Mouse (Mus musculus): Measurements from ENCODE around the gene Ctps2.

DNA sequence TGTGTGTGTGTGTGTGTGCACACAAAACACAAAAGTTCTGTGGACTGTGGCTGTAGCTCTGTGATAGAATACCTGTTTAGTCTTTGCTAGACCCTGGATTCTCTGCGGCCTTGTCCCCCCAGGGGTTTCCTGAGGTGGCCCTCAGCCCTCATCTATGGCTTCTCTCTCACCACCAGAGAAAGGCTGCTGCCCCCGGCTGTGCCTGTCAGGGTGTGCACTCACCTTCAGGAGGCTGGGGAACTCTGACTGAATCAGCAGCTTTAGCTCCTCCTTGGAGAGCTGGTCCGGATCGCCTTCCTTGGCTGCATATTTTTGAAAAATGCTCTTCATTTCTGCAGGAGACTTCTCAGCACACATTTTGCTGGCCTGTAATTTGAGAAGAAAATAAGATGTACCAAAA, 62.8 kb downstream of the Ctps2 start:
- TF ChIP-seq POLR2A (IDR thresholded peaks at IDR 0.05; ENCODE audit: control insufficient read depth in 1 of 2, insufficient read depth in 1 of 2, low read depth in 1 of 2, low read length in 2 of 2, poor library complexity in 1 of 2) = no peak
- no peak for TF ChIP-seq UBTF (IDR thresholded peaks at IDR 0.05; ENCODE audit: borderline replicate concordance, insufficient read depth, low read depth, low read length)
- no peak for TF ChIP-seq SIN3A (IDR thresholded peaks at IDR 0.05; ENCODE audit: low read length)
- no peak for TF ChIP-seq ZC3H11A (IDR thresholded peaks at IDR 0.05; ENCODE audit: low read depth, low read length)
- TF ChIP-seq ZMIZ1 (IDR thresholded peaks at IDR 0.05; ENCODE audit: low read depth, low read length) = no peak
- TF ChIP-seq CTCF (IDR thresholded peaks at IDR 0.05 in 2 of 3, conservative IDR thresholded peaks at IDR 0.05 in 1 of 3; ENCODE audit: control insufficient read depth in 1 of 3, insufficient read depth in 1 of 3, low read depth in 2 of 3, low read length in 3 of 3, poor library complexity in 1 of 3, severe bottlenecking in 1 of 3) = no peak
- TF ChIP-seq JUND (IDR thresholded peaks at IDR 0.05; ENCODE audit: low read depth, low read length) = no peak
- TF ChIP-seq MYC (IDR thresholded peaks at IDR 0.05; ENCODE audit: low read depth, low read length) = no peak
- no peak for TF ChIP-seq MAFK (IDR thresholded peaks at IDR 0.05; ENCODE audit: borderline replicate concordance, low read depth, low read length)
- no peak for TF ChIP-seq EP300 (IDR thresholded peaks at IDR 0.05; ENCODE audit: low read depth in 1 of 2, low read length in 2 of 2)
- no peak for TF ChIP-seq BHLHE40 (IDR thresholded peaks at IDR 0.05; ENCODE audit: borderline replicate concordance, low read depth, low read length)
- TF ChIP-seq POLR2AphosphoS2 (IDR thresholded peaks at IDR 0.05; ENCODE audit: low read length) = no peak
